1 mouse cellular context compared by ENCODE assay signal in genomic region chr11:97123282-97123890, GRCm38 (mm10).
TF ChIP-seq lines count a peak whose summit lies in the region.

No protein-coding gene starts in this region.

TF ChIP-seq in MEL, 35 proteins besides CTCF, POLR2A, EP300 and RAD21 (continued from another document):
- no peak for TF ChIP-seq GATA1 (IDR thresholded peaks at IDR 0.05; ENCODE audit: low read depth, low read length)
- TF ChIP-seq MAZ (IDR thresholded peaks at IDR 0.05; ENCODE audit: low read depth, low read length) = no peak
- no peak for TF ChIP-seq USF1 (IDR thresholded peaks at IDR 0.05; ENCODE audit: low read depth, low read length)
- no peak for TF ChIP-seq TAL1 (IDR thresholded peaks at IDR 0.05; ENCODE audit: low read length)
- peak; percentile 57; the same call in 1 of the 2 replicates for TF ChIP-seq ELF1 (IDR thresholded peaks at IDR 0.05; ENCODE audit: low read depth, low read length)
